Mouse (Mus musculus): ENCODE results near the gene Calm4. TPM values are rescaled to one million over a fixed set of nuclear protein-coding genes. Genes with fewer than 3 reads are reported as not detected.

Gene Calm4
- total RNA-seq, 2 experiments from 2014 or later = not detected

DNA sequence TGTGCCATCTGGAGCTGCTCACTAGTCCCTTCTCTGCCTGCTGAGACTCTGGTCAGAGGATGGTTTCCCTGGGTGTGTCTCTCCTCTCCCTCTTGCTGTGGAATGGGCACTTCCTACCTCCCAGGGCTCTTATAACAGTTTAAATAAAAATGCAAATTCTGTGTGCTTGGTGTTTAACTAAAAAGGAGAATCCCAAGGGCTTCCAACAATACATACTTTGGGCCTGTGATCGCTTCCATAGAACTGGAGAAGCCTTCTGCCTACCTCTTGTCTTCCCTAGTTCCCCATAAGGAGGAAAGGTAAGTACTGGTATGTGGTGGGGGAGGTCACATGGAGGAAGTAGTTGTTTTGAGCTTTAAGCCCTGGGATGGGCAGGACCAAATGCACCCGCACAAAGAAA, 17.3 kb downstream of the Calm4 start:
- no peak for DNase-seq (ENCODE audit: extremely low spot score in 1 of 2, low spot score in 1 of 2)

DNA sequence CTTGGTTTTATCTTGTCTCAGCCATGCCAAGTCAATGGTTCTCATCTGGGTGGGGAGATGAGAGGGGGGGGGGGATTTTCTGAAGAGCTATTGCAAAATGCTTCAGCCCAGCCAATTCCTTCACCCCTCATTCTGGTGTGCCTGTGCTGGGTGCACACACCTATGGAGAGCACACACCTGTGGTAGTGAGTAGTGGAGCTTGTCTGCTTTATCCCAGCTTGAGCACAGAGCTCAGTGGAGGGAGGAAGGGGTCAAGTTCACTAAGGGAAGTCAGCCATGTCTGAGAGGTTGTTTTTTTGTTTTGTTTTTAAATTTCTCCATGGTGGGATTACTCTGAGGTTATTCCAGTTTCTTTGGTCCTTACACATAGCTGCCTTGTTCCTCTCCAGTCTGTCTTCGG, 18.7 kb downstream of the Calm4 start:
- no peak for DNase-seq (ENCODE audit: extremely low spot score in 1 of 2, low spot score in 1 of 2)

DNA sequence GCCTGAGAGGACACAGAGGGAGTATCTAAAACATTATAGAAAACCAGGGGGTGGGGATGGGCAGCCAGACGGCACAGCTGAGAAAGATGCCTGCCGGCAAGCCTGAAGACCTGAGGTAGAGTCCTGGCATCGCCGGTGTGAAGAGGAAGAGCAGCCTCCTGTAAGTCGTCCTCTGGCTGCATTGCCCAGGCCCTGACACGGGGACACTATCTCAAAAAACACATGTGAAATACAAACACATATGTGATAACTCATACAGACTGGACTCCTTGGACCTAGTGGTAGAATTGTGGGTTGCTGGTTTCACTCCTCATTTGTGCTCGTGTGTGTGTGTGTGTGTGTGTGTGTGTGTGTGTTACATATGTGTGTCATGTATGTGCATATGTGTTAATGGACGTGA, 23.7 kb downstream of the Calm4 start:
- DNase-seq (ENCODE audit: extremely low spot score in 1 of 2, low spot score in 1 of 2) = no peak

DNA sequence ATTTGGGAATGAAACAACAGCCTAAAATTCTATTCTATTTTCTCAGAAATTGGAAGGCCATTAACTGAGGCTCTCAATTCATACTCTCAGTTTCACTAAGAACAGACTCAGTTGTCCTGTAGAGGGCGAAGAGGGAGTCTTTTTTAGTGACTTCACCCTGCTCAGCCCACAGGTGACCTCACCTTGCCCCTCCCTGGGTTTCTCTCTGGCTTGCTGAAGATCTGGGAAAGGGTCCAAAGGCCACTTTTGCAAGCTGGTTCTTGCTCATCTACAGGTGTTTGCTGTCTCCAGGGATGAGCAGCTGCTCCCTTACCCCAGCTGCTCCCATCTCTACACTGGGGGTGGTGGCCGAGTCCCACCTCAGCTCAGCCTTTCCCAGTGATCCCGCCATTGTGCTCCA, 24.8 kb downstream of the Calm4 start:
- DNase-seq (ENCODE audit: extremely low spot score in 1 of 2, low spot score in 1 of 2) = no peak

DNA sequence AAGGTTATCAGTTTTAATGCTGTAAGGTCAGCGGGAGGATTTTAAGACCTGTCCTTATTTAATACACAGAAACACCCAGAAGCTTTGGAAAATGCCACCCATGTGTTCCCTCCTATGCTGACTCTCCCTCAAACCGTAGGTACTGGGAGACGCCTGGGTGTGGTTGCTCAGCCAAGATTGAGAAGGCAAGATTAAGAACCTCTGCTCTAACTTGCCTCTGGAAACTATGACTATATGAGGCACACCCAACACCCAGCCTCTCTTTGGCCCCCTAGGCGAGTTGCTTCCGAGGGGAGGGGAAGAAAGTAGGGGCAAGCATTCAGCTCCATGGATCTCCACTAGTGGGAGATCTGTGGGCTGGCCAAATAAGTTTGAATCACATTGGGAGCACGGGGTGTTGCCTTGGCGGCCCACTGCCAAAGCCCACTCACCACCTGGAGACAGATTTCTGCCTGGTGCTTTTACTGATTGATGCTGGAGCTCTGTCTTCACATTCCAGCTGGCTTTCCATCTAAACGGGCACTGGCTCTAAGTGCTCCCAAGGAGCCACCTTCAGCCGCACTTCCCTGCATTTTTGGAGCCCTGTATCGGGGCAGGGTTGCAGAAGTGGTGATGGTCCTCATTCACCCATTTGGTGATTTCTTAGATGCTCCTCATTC, 25.5 kb downstream of the Calm4 start:
- no peak for DNase-seq (ENCODE audit: extremely low spot score in 1 of 2, low spot score in 1 of 2)

DNA sequence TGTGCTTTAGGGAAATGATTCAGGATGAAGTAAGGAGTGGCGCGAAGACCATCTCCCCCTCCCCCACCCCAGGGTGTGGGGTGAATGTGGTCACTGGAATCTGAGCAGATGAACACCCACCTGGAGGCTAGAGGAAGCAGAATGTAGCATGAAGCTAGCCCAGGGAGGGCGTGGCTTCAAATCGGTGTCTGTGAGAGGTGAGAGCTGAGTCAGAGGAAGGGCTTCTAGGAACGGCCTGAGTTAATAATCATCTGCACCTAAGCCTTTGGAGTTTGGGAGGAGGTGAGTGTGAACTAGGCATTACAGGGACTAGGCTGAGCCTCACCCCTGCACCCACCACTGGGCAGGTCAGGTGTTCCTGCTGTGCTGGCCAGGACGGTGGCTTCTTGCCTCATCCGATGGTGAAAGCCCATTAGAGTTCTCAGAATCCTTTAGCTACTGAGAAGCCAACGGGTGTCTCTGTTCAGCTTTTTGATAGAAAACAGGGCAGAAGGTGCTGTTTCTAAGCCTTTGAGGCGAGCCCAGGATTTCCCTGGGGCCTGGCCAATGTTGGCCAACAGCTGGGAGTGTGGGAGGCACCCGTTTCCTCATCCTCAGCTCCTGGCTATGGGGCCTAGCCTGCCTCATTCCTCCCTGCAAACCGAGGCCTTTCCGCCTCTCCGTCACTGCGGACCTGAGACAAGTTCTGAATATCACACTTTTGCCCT, 28.2 kb downstream of the Calm4 start:
- DNase-seq (ENCODE audit: extremely low spot score in 1 of 2, low spot score in 1 of 2) = no peak

DNA sequence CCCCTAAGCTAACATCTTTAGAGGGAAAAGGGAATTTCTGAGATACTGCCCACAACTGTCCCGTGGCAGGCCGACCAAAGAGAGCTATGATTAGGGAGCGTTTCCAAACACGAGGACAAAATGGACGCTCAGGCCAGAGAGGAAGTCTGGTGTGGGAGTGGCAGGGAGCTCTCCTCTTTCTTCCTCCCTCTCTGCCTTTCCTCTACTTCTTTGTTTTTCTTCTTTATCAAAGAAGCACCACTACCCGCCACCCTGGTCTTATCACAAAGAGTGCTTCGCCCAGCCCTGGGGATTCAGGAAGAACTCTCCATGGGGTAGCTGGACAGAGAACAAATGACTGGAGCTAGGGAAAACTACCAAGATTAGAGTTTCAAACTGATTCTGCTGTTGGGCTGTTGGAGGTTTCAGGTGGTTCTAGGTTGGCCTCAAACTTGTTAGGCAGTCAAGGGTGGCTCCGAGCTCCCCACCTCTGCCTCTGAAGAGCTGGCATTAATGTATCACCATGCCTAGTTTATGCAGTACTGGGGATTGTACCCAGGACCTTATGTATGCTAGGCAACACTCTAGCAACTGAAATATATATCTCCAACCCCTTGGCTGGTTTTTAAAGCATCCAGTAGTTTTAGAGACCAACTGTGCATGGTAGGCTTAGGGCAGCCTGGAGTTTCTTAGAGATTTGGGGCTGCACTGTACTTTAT, 28.9 kb downstream of the Calm4 start:
- DNase-seq (ENCODE audit: extremely low spot score in 1 of 2, low spot score in 1 of 2) = no peak

DNA sequence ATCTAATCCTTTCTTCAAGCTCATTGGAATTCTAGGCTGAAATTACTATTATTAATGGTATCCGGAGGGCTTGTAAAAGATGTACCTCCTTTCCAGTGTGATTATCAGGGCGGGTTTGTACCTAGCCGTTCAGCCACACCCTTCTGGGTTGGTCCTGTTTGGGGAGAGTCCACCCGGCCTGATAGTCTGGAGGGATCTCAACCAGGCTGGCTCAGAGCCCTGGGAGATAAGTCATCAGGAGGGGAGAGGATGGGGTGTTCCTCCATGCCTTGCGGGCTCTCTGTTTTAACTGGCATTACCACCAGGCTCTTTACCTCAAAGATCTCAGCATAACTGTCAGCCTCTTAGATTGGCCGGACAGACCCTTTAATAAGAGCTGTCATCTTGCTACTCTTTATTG, 29.6 kb downstream of the Calm4 start:
- no peak for DNase-seq (ENCODE audit: extremely low spot score in 1 of 2, low spot score in 1 of 2)

DNA sequence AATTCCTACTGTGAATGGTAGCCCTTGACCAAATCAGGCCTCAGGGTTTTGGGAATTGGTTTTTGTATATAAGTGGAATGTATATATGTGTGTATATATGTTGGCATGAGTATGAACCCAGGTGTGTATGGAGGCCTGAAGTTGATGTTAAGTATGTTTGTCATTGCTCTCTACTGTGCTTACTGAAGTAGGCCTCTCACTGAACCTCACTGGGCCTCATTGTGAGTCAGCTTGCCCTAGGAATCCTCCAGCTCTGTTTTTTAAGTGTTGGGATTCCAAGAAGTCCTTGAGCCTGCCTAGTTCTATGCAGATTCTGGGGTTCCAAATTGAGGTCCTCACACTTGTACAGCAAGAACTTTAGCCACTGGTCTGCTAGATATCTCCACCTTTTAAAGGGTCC, 32.3 kb downstream of the Calm4 start:
- DNase-seq (ENCODE audit: extremely low spot score in 1 of 2, low spot score in 1 of 2) = no peak

DNA sequence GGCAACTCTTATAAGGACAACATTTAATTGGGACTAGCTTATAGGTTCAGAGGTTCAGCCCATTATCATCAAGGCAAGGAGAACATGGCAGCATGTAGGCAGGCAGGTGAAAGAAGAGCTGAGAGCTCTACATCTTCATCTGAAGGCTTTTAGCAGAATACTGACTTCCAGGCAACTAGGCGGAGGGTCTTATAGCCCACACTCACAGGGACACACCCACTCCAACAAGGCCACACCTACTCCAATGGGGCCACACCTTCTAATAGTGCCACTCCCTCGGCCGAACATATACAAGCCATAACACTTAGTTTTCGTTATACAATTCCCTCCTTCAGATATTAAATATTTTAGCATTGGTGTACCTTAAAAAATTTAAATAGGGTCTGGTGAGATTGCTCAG, 35.3 kb downstream of the Calm4 start:
- no peak for DNase-seq (ENCODE audit: extremely low spot score in 1 of 2, low spot score in 1 of 2)

DNA sequence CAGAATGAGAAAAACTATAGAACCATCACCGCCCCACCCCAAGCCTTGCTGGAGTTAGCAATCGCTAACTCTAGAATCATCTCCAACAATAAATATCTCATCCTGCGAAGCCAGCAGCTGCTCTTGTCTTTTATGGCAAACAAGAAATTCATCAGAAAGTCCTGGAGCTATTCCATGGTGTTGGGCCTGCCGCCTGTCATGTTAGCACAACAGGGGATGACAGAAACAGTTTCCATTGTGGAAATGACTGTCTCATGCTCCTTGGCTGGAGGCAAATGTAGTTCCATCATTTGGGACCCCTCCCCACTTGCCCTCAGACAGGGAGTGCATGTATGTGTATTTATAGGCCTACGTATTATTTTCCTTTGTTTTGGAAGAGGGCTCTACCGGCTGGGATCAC, 38.9 kb downstream of the Calm4 start:
- peak in 1 of 2 experiments; percentile 8 for DNase-seq (ENCODE audit: extremely low spot score in 1 of 2, low spot score in 1 of 2)

DNA sequence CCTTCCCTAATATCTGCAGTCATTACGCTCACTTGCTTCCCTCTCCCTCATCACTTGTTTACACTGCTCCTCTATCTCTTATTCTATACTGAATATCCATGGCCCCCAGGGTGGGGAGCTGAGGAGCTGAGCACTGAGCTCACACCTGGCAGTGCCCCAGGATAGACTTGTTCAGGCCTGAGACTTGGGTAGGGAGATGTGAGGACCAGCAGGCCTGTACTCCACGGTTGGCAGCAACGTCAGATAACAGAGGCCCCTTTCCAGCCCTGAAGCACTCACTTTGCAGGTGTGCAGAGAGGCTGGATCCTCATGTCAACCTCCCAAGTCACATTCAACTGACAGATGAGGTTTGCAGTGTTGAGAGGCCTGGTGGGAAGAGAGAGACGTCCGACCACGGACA, 39.6 kb downstream of the Calm4 start:
- DNase-seq (ENCODE audit: extremely low spot score in 1 of 2, low spot score in 1 of 2) = no peak

DNA sequence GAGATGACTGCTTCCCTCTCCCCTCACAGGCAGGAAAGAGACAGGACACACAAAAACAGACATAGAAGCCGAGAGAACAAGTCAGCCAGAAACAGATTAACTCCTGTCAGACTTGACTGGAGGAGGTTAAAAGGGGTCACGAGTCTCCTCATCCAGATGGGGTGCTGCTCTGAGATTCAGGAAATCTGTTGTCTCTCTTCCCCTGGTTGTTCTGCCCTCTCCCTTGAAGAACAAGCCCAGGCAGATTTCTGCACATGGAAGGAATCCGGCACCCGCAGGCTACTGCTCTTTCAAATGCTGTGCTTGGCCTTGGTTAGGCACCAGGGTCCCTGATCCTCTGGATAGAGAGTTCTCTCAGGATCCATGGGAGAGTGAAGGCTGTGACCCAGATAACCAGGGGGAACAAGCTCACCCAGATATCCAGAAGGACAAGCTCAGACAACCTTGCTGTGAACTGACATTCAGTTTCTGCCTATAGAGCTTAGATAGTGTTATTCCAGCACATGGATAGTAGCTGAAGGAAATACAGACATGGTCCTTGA, 40.2 kb downstream of the Calm4 start:
- no peak for DNase-seq (ENCODE audit: extremely low spot score in 1 of 2, low spot score in 1 of 2)

DNA sequence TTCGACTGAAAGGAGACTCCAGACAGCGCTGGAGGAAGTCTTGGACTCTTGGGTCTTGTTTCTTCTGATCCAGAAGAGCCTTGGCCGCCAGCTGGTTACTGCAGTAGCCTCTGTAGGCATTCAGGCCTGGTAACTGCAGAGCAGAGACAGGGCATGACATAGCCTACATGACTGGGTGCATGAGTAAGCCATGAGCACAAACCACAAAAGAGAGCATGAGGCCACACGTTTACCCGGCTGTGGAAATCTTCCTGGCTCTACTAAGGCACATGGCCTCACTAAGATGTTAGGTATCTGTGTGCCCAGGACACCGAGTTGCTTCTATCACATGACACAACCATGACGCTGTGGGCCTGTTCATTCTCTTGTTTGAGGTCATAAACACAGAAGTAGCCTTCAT, 49.1 kb downstream of the Calm4 start:
- no peak for DNase-seq (ENCODE audit: extremely low spot score in 1 of 2, low spot score in 1 of 2)

Other genes starting within 250 kb of the Calm4 start
- 10 to 100 TPM; 22.3 to 29.4 TPM for gene Fam208b, start 226.6 kb upstream of the Calm4 start, total RNA-seq (2021)
- 10 to 100 TPM; 28.0 to 34.8 TPM for gene Asb13, start 203.7 kb upstream of the Calm4 start, total RNA-seq (2021)
- gene Calml3, start 33.4 kb upstream of the Calm4 start, total RNA-seq (2021) = not detected
- not detected for gene Calm5, start 16.4 kb downstream of the Calm4 start, total RNA-seq (2021)
- 10 to 100 TPM; 33.0 to 38.2 TPM for gene Net1, start 80.5 kb downstream of the Calm4 start, total RNA-seq (2021)
- gene Tubal3, start 80.5 kb downstream of the Calm4 start, total RNA-seq (2021) = not detected
- gene Ucn3, start 107.6 kb downstream of the Calm4 start, total RNA-seq (2021) = not detected
- 1 to 10 TPM; 1.1 TPM for gene Akr1c14, start 211.3 kb downstream of the Calm4 start, total RNA-seq (2021)

All from layer of hippocampus, postnatal 25 days (tissue).